Mouse (Mus musculus) lung, adult 2 months (tissue): Measurements from ENCODE around the gene Ccdc78.

Experiments used
- CTCF ChIP-seq: fragments of 200-500 bp; IDR thresholded peaks from 2 replicates; pipeline ENCODE4 v1.5.1; 2011; ENCODE audit warnings: mild to moderate bottlenecking, low read length, control low read depth; ENCODE audit not compliant: insufficient read depth
- POLR2A ChIP-seq: fragments of 200-500 bp; IDR thresholded peaks from 2 replicates; pipeline ENCODE4 v1.6.1; 2011; ENCODE audit warnings: low read depth, mild to moderate bottlenecking, control low read depth, low read length, borderline replicate concordance; ENCODE audit errors: extremely low read depth

DNA sequence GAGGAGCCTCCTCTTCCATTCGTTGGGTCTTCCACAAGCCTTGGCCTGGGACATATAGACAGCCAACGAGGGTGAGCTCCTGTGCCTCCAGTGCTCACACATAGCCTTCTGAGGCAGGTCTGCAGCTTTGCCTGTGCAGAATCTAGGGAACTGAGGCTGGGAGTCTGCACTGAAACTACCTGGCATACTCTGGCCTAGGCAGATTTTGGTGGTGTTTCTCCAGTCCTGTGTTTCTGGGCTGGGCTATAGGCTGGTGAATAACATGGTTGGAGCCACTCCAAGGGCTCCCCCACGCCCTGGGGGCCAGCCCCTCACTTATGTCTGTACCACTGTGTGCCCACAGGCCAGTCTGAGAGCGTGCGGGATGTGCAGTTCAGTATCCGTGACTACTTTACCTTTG is 38.9 kb downstream of the Ccdc78 start:
- TF ChIP-seq CTCF (no peak), POLR2A (no peak)
